Mouse (Mus musculus): ENCODE data around the gene Dcst1. TPM values are rescaled to one million over a fixed set of nuclear protein-coding genes. Genes with fewer than 3 reads are reported as not detected.

The Dcst1 gene
- total and polyA plus RNA-seq, 2 experiments from 2014 or later = 1.3 TPM; not detected in 1

DNA sequence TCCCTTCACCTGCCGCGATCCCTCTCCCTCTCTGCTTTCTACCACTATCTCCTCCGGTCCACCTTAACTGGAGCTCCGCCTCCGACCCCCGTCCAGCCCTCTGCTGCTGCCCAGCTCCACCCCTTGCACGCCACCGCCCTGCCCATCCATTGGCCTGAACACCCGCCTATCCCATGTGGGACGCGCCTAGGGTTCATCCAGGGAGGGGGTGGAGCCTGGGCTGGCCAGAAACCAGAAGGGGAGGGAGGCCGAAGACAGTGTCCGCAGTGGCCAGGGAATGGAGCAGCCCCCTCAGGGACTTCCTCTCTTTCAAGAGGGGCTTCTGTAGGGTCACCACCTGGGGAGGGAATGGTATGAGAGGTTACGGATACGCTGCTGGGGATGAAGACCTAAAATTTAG, 28.6 kb upstream of the Dcst1 start:
- Histone ChIP-seq H3K9ac (peak overlapping the region; percentile 42), H3K4me2 (ENCODE audit: low read depth) (peak overlapping the region; percentile 96), H3K27ac (ENCODE audit: low read depth, low read length) (peak overlapping the region; percentile 69), H3K4me1 (ENCODE audit: insufficient read depth) (peaks cover 27% of the 10 kb centered on the region), H3K4me3 (ENCODE audit: low read depth, low read length) (peak overlapping the region; percentile 38), H3K9me3 (ENCODE audit: low read length) (no peaks in the 10 kb centered on the region), H3K36me3 (ENCODE audit: insufficient read depth) (no peaks in the 10 kb centered on the region), H3K27me3 (ENCODE audit: insufficient read depth, low read length) (peaks cover 8% of the 10 kb centered on the region; the same call in 1 of the 2 replicates)
- DNase-seq (peak; percentile 89), ATAC-seq (peak; percentile 93)
- TF ChIP-seq CTCF (IDR thresholded peaks at IDR 0.05; ENCODE audit: low read depth) = no peak
- WGBS = 4% methylated on average over 15 of the region's 15 CpGs

DNA sequence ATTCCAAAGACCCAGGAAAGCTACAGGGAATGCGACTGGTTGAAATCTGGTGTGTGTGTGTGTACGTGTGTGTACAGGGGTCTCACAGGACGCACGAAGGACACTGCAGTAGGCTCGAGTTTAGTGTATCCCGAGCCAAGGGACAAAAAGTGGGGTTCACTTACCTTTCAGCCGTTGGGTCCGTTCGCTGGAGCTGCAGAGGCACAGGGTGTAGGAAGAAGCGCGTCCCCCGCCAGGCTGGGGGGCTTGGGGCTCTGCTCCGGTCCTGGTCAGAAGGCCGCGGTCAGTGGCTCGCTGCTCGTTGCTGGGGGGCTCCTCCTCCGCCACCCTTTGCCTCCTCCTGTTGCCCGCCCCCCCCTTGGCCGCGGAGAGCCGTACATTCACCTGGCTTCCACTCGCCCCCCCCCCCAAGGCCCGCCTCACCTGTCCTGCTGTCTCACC, 27.8 kb upstream of the Dcst1 start:
- no peak for ATAC-seq
- peak overlapping the region; percentile 10; the same call in 1 of the 2 replicates for H3K9ac ChIP-seq
- H3K4me2 ChIP-seq (ENCODE audit: low read depth) = peak overlapping the region; percentile 96
- TF ChIP-seq CTCF (IDR thresholded peaks at IDR 0.05; ENCODE audit: low read depth) = no peak
- H3K27me3 ChIP-seq (ENCODE audit: insufficient read depth, low read length) = peaks cover 8% of the 10 kb centered on the region; the same call in 1 of the 2 replicates
- peaks cover 27% of the 10 kb centered on the region for H3K4me1 ChIP-seq (ENCODE audit: insufficient read depth)
- no peaks in the 10 kb centered on the region for H3K36me3 ChIP-seq (ENCODE audit: insufficient read depth)
- no peaks in the 10 kb centered on the region for H3K9me3 ChIP-seq (ENCODE audit: low read length)
- WGBS = 0% methylated on average over 22 of the region's 24 CpGs
- no peak overlapping the region for H3K27ac ChIP-seq (ENCODE audit: low read depth, low read length)
- DNase-seq = no peak
- H3K4me3 ChIP-seq (ENCODE audit: low read depth, low read length) = peak overlapping the region; percentile 38

GRCm38 (mm10) chr3:89391663-89392511, 26.8 kb upstream of the Dcst1 start:
- TF ChIP-seq CTCF (IDR thresholded peaks at IDR 0.05; ENCODE audit: low read depth) = no peak
- WGBS = 3% methylated on average over 54 of the region's 56 CpGs
- no peaks in the 10 kb centered on the region for H3K36me3 ChIP-seq (ENCODE audit: insufficient read depth)
- H3K4me2 ChIP-seq (ENCODE audit: low read depth) = peak overlapping the region; percentile 96
- H3K27me3 ChIP-seq (ENCODE audit: insufficient read depth, low read length) = peaks cover 8% of the 10 kb centered on the region; the same call in 1 of the 2 replicates
- H3K27ac ChIP-seq (ENCODE audit: low read depth, low read length) = no peak overlapping the region
- peak overlapping the region; percentile 44 for H3K9ac ChIP-seq
- no peaks in the 10 kb centered on the region for H3K9me3 ChIP-seq (ENCODE audit: low read length)
- no peak for DNase-seq
- H3K4me1 ChIP-seq (ENCODE audit: insufficient read depth) = peaks cover 27% of the 10 kb centered on the region
- ATAC-seq = no peak
- peak overlapping the region; percentile 38 for H3K4me3 ChIP-seq (ENCODE audit: low read depth, low read length)

GRCm38 (mm10) chr3:89390699-89391662, 25.9 kb upstream of the Dcst1 start:
- Histone ChIP-seq H3K27ac (ENCODE audit: low read depth, low read length) (no peak overlapping the region), H3K4me2 (ENCODE audit: low read depth) (peak overlapping the region; percentile 96), H3K4me1 (ENCODE audit: insufficient read depth) (peaks cover 27% of the 10 kb centered on the region), H3K27me3 (ENCODE audit: insufficient read depth, low read length) (peaks cover 8% of the 10 kb centered on the region; the same call in 1 of the 2 replicates), H3K4me3 (ENCODE audit: low read depth, low read length) (peak overlapping the region; percentile 38), H3K36me3 (ENCODE audit: insufficient read depth) (no peaks in the 10 kb centered on the region), H3K9ac (peak overlapping the region; percentile 44), H3K9me3 (ENCODE audit: low read length) (no peaks in the 10 kb centered on the region)
- ATAC-seq (no peak), DNase-seq (no peak)
- 14% methylated on average over 19 of the region's 19 CpGs for WGBS
- no peak for TF ChIP-seq CTCF (IDR thresholded peaks at IDR 0.05; ENCODE audit: low read depth)

- no peak overlapping the region for H3K4me2 ChIP-seq (ENCODE audit: low read depth)
- H3K9me3 ChIP-seq (ENCODE audit: low read length) = no peaks in the 10 kb centered on the region
- no peak for TF ChIP-seq CTCF (IDR thresholded peaks at IDR 0.05; ENCODE audit: low read depth)
- H3K9ac ChIP-seq = no peak overlapping the region
- no peak overlapping the region for H3K4me3 ChIP-seq (ENCODE audit: low read depth, low read length)
- peaks cover 3% of the 10 kb centered on the region; the same call in 1 of the 2 replicates for H3K27me3 ChIP-seq (ENCODE audit: insufficient read depth, low read length)
- no peaks in the 10 kb centered on the region for H3K36me3 ChIP-seq (ENCODE audit: insufficient read depth)
- no peak for ATAC-seq
- no peak overlapping the region for H3K27ac ChIP-seq (ENCODE audit: low read depth, low read length)
- whole genome bisulfite sequencing = 40% methylated on average over 5 of the region's 5 CpGs
- peaks cover 27% of the 10 kb centered on the region for H3K4me1 ChIP-seq (ENCODE audit: insufficient read depth)
- DNase-seq = no peak
Observed at GRCm38 (mm10) chr3:89390111-89390515, 25.1 kb upstream of the Dcst1 start.

DNA sequence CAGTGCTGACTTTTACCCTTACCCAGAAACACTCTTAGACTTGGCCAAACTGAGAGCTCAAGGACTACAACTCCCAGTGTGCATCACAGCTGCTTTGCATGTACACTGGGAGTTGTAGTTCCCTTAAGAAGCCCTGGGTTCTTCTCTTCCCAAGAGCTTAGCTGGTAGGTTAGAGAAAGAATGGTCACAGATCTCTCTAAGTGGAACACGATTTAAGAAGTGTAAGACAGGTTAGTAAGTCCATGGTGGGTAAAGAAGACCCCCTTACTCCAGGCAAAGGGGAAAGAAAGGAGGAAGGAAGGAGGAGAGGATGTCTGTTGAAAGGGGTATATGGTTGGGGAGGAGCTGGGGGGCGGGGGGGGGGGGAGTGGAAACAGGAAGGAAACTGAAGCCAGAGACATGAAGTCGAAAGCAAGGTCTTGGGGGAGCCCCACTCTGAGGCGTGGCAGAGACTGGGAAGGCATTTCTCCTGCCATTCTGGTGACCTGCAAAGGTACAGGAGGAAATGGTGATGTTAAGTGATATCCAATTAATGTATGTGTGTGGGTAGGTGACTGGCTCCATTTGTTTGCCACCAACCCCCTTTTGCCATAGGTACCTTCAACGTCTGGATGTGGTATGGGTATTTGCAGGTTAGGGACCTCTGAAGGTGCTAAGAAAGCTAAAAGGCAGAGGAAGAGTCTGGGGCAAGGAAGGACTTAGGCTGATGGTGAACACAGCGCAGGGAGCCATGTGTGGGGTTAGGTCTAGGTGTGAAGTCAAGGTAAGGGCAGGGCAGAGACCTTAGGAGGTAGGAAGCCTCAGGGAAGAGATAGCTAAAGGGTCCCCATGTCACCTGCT, 24.1 kb upstream of the Dcst1 start:
- no peak overlapping the region for H3K4me3 ChIP-seq (ENCODE audit: low read depth, low read length)
- peaks cover 26% of the 10 kb centered on the region for H3K4me1 ChIP-seq (ENCODE audit: insufficient read depth)
- no peak for TF ChIP-seq CTCF (IDR thresholded peaks at IDR 0.05; ENCODE audit: low read depth)
- no peak overlapping the region for H3K4me2 ChIP-seq (ENCODE audit: low read depth)
- ATAC-seq (peak; percentile 63), DNase-seq (peak; percentile 71)
- H3K9ac ChIP-seq = no peak overlapping the region
- no peaks in the 10 kb centered on the region for H3K36me3 ChIP-seq (ENCODE audit: insufficient read depth)
- H3K27me3 ChIP-seq (ENCODE audit: insufficient read depth, low read length) = no peaks in the 10 kb centered on the region; the same call in 1 of the 2 replicates
- no peak overlapping the region for H3K27ac ChIP-seq (ENCODE audit: low read depth, low read length)
- no peaks in the 10 kb centered on the region for H3K9me3 ChIP-seq (ENCODE audit: low read length)
- WGBS = 73% methylated on average over 5 of the region's 6 CpGs

All from forebrain, postnatal 0 days (tissue).